Mouse (Mus musculus) small intestine, adult 2 months (tissue): ENCODE data around the gene Tjp1. TPM values are rescaled to one million over a fixed set of nuclear protein-coding genes. Genes with fewer than 3 reads are reported as not detected.

Experiments
- H3K27ac ChIP-seq: fragments of 200-500 bp; 2 replicates; pipeline ENCODE4 v1.5.1; 2012; ENCODE audit warnings: low read depth, low read length, control low read depth, inconsistent platforms; ENCODE audit not compliant: insufficient read depth
- H3K27me3 ChIP-seq: fragments of 200-500 bp; 2 replicates; pipeline ENCODE4 v1.6.1; 2012; ENCODE audit warnings: mild to moderate bottlenecking, moderate library complexity, low read length, inconsistent platforms; ENCODE audit not compliant: control insufficient read depth, insufficient read depth
- H3K36me3 ChIP-seq: fragments of 200-500 bp; 2 replicates; pipeline ENCODE4 v1.6.1; 2012; ENCODE audit warnings: mild to moderate bottlenecking, low read length, control low read depth, inconsistent platforms; ENCODE audit not compliant: control insufficient read depth, insufficient read depth
- H3K4me1 ChIP-seq: fragments of 200-500 bp; 2 replicates; pipeline ENCODE4 v1.6.1; 2012; ENCODE audit warnings: low read length, inconsistent platforms, mixed read lengths; ENCODE audit not compliant: control insufficient read depth, insufficient read depth, insufficient read length
- H3K4me3 ChIP-seq: fragments of 200-500 bp; 2 replicates; pipeline ENCODE4 v1.5.1; 2012; ENCODE audit warnings: low read depth, mild to moderate bottlenecking, control low read depth, inconsistent platforms, low read length, moderate library complexity
- CTCF ChIP-seq: fragments of 200-500 bp; IDR thresholded peaks from 2 replicates; pipeline ENCODE4 v1.5.1; 2012; ENCODE audit warnings: low read depth, mild to moderate bottlenecking, control low read depth, inconsistent platforms, low read length, moderate library complexity, mixed read lengths; ENCODE audit not compliant: insufficient replicate concordance, insufficient read length; ENCODE audit errors: extremely low read depth
- POLR2A ChIP-seq: fragments of 200-500 bp; IDR thresholded peaks from 2 replicates; pipeline ENCODE4 v1.6.1; 2012; ENCODE audit warnings: low read depth, mild to moderate bottlenecking, control low read depth, inconsistent platforms, low read length, moderate library complexity
- WGBS: fragments of 180-500 bp; shearing (Covaris S2); methylation state at CpG from one replicate; pipeline ENCODE4 v1.1.7; 2018; 5-methylcytosine and 5-hydroxymethylcytosine counted together
- polyA plus RNA-seq: library from polyadenylated mRNA; depleted of rRNA; stranded (reverse); fragments of >200 nt; gene quantifications from 2 replicates; pipeline ENCODE4 v1.2.3, GENCODE M21; 2012

The Tjp1 gene
- polyA plus RNA-seq, 1 experiment, result 13.2 TPM

DNA sequence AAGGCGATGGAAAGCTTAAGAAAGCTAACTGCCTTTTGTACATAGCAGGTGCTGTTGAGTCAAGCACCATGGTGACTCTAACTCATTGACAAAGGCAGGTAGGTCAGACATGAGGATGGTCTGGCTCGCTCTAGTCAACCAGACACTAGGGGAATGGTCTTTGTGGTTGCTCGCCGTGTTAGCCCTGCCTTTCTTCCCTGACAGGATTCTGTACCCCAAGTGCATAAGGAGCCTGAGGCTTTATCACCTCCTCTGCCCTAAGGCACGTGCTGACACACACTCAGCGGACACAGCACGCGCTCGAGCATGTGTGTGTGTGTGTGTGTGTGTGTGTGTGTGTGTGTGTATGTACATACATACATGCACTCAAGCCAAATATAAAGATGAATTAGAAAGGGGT is 146.9 kb downstream of the Tjp1 start:
- Histone ChIP-seq H3K4me3 (no peak overlapping the region), H3K27me3 (no peaks in the 10 kb centered on the region), H3K4me1 (no peaks in the 10 kb centered on the region; the same call in 1 of the 2 replicates), H3K36me3 (no peaks in the 10 kb centered on the region), H3K27ac (no peak overlapping the region)
- no peak for TF ChIP-seq POLR2A
- no peak for TF ChIP-seq CTCF
- WGBS, result 89% methylated on average over 9 of the region's 9 CpGs

GRCm38 (mm10) chr7:65378818-65379565 is 148.6 kb downstream of the Tjp1 start:
- WGBS, result 63% methylated on average over 9 of the region's 9 CpGs
- no peaks in the 10 kb centered on the region for H3K27me3 ChIP-seq
- H3K4me1 ChIP-seq, result no peaks in the 10 kb centered on the region; the same call in 1 of the 2 replicates
- H3K36me3 ChIP-seq, result no peaks in the 10 kb centered on the region
- H3K4me3 ChIP-seq, result no peak overlapping the region
- H3K27ac ChIP-seq, result no peak overlapping the region
- TF ChIP-seq CTCF (no peak), POLR2A (no peak)

DNA sequence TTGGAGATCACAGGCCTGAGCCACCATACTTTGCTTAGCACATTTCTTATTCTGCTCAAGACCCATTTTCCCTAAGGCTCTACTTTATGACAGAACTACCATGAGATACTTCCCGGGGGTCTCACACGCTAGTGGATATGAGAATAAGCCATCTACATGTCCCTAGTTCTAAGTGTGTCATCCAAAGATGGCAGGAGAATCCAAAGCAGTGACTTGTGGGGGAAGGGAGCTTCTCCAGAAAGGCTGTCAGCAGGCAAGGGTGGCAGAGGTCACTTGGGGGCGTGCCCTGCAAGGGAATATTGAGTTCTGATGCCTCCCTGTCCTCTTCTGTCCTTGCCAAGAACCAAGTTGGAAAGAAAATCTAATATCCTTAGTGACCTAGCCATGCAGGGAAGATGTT is 150.1 kb downstream of the Tjp1 start:
- H3K27me3 ChIP-seq, result no peaks in the 10 kb centered on the region
- TF ChIP-seq CTCF (no peak), POLR2A (no peak)
- no peaks in the 10 kb centered on the region for H3K36me3 ChIP-seq
- H3K4me1 ChIP-seq, result no peaks in the 10 kb centered on the region; the same call in 1 of the 2 replicates
- 85% methylated on average over 3 of the region's 3 CpGs for WGBS
- no peak overlapping the region for H3K27ac ChIP-seq
- no peak overlapping the region for H3K4me3 ChIP-seq

DNA sequence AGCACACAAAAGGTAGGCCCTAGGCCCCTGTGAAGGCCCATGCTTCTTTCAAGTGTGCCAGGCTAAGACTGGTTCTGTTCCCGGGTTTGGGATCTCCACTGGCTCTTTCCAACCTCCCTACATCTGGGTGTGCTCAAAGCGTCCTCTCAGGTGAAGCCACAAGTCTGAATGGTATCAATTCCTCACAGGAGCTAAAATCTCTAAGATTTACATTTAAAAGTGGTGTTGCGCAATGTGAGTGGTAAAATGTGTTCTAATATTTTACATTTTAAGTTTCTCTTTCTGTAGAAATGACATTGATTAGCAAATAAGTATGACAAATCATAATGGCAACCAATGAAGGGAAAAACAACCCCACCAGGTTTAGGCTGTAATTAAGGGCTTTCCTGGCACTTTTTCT is 152.0 kb downstream of the Tjp1 start:
- Histone ChIP-seq H3K4me1 (peaks cover 4% of the 10 kb centered on the region; the same call in 1 of the 2 replicates), H3K36me3 (no peaks in the 10 kb centered on the region), H3K4me3 (no peak overlapping the region), H3K27me3 (no peaks in the 10 kb centered on the region), H3K27ac (no peak overlapping the region)
- no peak for TF ChIP-seq POLR2A
- TF ChIP-seq CTCF, result no peak
- WGBS, result 87% methylated on average over 3 of the region's 3 CpGs

DNA sequence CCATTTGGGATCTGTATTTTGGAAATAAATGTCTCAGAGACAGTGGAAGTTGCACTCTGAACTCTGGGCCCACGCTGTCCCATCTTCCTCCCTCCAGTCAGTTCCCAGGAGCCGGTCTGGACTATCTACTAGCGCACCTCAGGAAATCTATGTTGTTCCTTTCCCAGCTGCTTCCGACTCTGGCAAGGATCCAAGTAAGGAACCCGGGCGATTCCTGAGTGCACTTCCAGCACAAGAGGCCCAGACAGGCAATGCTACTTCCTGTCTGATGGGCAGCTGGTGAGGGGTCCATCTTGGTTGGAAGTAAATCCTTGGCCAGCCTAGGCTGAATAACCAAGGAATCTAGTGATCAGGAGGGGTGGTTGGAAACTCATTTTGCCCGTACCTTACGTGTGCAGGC is 152.4 kb downstream of the Tjp1 start:
- WGBS, result 35% methylated on average over 8 of the region's 8 CpGs
- TF ChIP-seq POLR2A (no peak), CTCF (no peak)
- no peaks in the 10 kb centered on the region for H3K36me3 ChIP-seq
- H3K4me1 ChIP-seq, result peaks cover 4% of the 10 kb centered on the region; the same call in 1 of the 2 replicates
- H3K4me3 ChIP-seq, result no peak overlapping the region
- no peaks in the 10 kb centered on the region for H3K27me3 ChIP-seq
- no peak overlapping the region for H3K27ac ChIP-seq

- no peak for TF ChIP-seq POLR2A
- no peak for TF ChIP-seq CTCF
- H3K36me3 ChIP-seq, result no peaks in the 10 kb centered on the region
- no peaks in the 10 kb centered on the region for H3K27me3 ChIP-seq
Measured at GRCm38 (mm10) chr7:65373336-65373735, 154.2 kb downstream of the Tjp1 start.

GRCm38 (mm10) chr7:65371765-65372164 is 155.8 kb downstream of the Tjp1 start:
- 54% methylated on average over 6 of the region's 6 CpGs for WGBS
- peak overlapping the region; percentile 78 for H3K27ac ChIP-seq
- peaks cover 4% of the 10 kb centered on the region; the same call in 1 of the 2 replicates for H3K4me1 ChIP-seq
- H3K27me3 ChIP-seq, result no peaks in the 10 kb centered on the region
- TF ChIP-seq POLR2A (no peak), CTCF (no peak)
- no peaks in the 10 kb centered on the region for H3K36me3 ChIP-seq
- H3K4me3 ChIP-seq, result no peak overlapping the region

More at GRCm38 (mm10) chr7:65373336-65373735, 154.2 kb downstream of the Tjp1 start:
- no peak overlapping the region for H3K4me3 ChIP-seq
- 77% methylated on average over 8 of the region's 8 CpGs for WGBS
- H3K4me1 ChIP-seq, result peaks cover 4% of the 10 kb centered on the region; the same call in 1 of the 2 replicates
- no peak overlapping the region for H3K27ac ChIP-seq
